Mouse (Mus musculus) gastrocnemius, postnatal 25 days (tissue): ENCODE measurements at regions not wholly inside any gene's neighbourhood (a gene's known extent, or its start where the extent isn't known, plus 50 kb on each side); places are given as distances from the start of the nearest gene placed in this dataset.

Source experiments
- DNase-seq: peaks from one replicate; pipeline ENCODE4 v3.0.0; 2022

GRCm38 (mm10) chr19:54783729-54784128, 343.3 kb downstream of the Gpam start:
- DNase-seq: no peak

DNA sequence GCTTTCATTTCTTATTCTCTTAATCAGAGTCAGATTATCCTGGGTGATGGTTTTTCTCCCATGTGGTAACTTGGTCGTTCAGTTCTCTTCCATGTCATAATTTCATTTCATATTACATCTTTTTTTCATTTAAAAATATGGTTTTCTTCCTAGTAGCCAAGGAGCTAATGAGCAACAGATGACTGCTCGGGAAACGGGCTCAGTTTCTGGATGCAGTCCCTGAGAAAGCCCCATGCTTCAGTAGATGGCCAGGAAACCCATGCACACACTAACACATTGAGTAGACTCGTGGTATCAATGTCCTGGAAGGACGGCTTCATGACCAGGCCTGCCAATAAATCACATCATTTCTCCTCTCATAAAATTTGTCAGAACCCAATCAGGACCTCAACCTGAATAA, 369.3 kb downstream of the Gpam start:
- peak; percentile 13 for DNase-seq

DNA sequence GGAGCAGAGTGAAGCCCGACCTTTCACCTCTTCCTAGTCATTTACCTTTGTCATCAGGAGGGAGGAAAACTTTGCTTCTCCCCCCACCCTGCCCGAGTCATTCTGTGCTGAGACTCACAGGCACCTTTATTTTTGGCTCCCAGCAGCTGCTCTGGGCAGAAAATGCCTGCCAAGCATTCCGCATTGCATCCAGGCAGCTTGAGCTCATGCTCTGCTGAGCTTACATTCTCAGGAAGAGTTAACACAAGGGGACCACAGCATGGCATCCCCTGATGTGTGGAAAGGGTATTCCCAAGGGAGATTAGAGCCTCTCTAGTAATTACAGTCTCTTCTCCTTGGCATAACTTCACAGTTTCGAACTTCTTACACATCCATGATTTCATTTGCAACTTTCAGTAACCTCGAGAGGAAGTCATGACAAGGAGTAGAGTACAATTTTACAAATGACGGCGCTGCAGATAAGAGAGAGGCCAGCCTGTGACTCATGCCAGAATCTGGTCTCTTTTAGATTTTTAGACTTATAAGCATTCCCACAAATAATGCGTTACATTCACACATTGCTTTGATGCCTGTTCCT, 370.3 kb downstream of the Gpam start:
- no peak for DNase-seq

DNA sequence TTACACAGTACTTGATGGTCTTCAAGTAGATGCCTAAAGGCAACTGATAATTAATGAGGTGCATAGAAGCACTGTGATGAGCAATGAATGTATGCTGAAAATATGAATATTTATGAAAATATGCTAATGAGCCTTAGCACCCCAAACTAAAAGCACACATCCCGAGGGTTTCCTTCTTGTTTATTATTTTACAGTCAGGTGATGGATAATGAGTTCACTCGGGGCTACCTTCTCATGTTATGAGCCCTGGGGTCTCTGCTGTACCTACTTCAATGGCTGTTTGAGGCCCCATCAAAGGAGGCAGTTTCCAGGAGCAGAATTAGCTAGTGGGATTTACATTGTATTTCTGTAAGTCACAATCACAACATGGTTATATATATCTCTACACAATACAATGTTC, 371.6 kb downstream of the Gpam start:
- DNase-seq: no peak

GRCm38 (mm10) chr19:54733938-54734337, 393.1 kb downstream of the Gpam start:
- no peak for DNase-seq

DNA sequence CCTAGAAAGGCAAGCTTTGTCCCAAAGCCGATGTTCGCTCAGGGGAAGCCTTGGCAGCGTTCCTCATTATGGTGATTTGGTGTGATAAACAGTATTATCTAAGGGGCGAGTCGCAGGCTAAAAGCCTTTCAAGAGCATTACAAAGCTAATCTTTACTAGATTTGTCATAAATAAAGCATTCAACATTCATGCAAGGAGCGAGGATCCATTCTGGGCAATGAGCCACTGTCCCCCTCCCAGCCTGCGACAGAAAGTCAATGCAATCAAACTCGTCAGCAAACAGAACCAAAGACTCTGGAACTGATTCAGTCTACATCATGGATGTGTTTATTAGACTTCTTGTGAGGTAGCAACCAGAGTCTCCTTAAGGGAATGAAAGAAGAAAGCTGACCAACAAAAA, 395.3 kb downstream of the Gpam start:
- DNase-seq: no peak

DNA sequence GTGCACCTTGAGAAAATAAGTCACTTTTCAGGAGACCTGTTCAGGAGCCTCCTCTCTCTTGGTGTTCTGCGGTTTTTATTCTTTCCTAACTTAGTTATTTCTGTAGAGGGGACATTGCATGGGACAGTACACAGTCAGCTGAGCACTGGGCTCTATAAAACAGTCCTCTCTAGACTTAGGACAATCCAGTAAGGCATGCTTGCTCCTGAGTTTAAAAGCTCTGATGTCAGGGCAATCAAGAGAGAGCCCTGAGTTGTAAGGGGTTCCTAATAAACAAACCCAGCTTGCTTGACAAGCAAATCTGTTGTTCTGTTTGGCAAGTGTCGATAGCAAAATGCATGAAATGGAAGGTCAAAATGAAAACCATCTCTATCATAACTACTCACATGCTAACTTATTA, 395.7 kb downstream of the Gpam start:
- no peak for DNase-seq

GRCm38 (mm10) chr19:54730801-54731200, 396.2 kb downstream of the Gpam start:
- DNase-seq: no peak

- DNase-seq: no peak
These were observed 396.7 kb downstream of the Gpam start for GRCm38 (mm10) chr19:54730296-54730695.

DNA sequence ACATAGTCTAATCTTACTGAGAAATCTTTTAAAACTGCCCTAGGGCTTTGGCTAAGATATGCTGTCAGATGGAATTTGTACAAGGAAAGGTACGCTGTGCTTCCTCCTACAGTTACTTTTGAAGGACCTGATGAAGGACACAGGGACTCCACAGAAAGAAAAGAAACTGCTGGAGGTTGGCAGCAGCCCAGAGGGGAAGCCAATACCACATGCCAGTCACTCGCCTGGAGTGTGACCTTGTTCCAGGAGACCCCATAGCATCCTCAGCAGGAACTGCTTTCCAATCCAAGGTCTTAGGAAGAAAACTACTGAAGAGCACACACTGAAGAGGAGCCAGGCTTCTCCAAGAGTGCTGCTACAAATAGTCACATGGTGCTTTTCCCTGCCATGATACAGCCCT, 404.9 kb downstream of the Gpam start:
- DNase-seq: no peak

DNA sequence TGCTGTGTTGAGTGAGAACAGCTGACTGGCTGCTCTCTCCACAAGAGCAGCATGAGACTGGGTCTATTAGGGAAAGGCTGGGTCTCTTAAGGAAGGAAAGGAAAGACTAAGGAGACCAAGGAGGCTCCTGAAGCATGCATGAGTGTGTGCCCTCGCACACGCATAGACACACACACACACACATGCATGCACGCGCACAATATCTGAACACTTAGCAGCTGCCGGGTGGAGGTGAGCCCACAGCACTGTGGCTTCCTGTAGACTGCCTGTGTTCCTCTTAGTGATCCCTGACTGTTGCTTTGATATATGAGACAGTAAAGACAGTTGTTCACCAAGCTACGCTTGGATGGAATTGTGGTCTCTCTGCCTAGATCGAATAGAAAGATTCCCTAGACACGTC, 429.6 kb downstream of the Gpam start:
- DNase-seq: no peak

DNA sequence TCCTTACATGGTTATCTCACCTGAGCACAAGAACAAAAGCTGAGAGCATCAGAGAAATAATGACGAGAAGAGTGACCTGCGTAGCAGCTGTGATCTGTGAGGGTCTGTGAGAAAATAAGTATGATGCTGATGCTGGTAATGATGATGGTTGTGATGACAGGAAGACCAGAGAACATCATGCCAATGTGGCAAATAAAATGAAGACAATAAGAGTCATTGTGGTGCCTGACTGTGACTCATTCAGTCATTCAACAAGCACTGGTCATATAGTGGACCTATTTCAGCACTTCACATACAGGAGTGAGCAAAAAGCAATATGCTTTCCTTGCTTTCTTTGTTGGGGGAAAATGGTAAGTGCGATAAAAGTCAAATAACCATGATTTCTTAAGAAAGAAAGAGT, 433.3 kb downstream of the Gpam start:
- DNase-seq: no peak

- DNase-seq: no peak
These were observed 433.9 kb downstream of the Gpam start for GRCm38 (mm10) chr19:54693094-54693493.

- DNase-seq: no peak
These were observed 435.2 kb downstream of the Gpam start for GRCm38 (mm10) chr19:54691861-54692260.

DNA sequence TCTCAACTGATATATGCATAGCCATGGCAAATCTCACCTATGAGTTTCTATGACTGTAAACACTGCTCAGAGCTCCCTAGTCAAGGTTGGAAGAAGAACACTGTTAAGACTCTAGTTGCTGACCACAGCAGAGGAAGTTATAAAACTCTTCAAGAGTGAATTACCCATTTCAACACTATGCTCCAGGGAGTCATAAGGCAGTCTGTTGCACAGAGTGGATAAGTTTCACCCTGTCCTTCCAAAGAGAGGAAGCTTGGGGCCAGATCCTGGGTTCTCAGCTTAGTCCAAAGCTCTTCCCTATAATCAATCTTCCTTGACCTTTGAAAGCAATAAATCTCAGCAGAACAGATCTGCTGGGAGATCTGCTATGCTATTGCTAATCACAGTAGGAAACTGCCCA, 438.4 kb downstream of the Gpam start:
- no peak for DNase-seq

DNA sequence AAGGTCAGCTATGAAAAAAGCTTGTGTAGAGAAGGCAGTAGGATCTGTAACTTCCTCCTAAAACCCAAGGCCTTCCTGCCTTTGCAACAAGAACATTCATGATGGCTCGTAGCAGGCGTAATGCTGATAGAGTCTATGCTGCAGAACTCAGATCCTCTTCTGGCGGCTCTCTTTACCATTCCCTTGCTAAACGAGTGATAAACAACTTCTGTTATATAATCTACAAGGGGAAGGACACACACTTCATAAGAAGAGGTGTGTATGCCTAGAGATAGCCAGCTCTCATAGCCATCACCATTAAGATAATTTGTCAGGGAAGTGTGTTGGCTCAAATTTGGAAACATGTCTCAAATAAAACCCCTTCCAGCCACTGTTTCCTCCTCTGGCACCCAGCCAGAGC, 441.9 kb downstream of the Gpam start:
- DNase-seq: no peak
